Mouse (Mus musculus) MEL (cell line): Measurements from ENCODE around the gene Gm20388.

Source experiments
- CHD2 ChIP-seq: IDR thresholded peaks from 2 replicates; pipeline ENCODE4 v1.6.1; 2011; ENCODE audit warnings: low read length, improper control_type of control experiment
- CTCF ChIP-seq, 3 experiments: IDR thresholded peaks in 2 of 3; conservative IDR thresholded peaks in 1 of 3; 2 replicates each; pipeline ENCODE4 v1.5.1; 2011 to 2012; ENCODE audit warnings: low read length in 3 of 3, low read depth in 2 of 3, mild to moderate bottlenecking in 2 of 3, improper control_type of control experiment in 1 of 3, inconsistent platforms in 1 of 3, mixed read lengths in 1 of 3, moderate library complexity in 1 of 3; ENCODE audit not compliant: control insufficient read depth in 1 of 3, insufficient read depth in 1 of 3, poor library complexity in 1 of 3, severe bottlenecking in 1 of 3
- EP300 ChIP-seq, 2 experiments: IDR thresholded peaks; 2 replicates each; pipeline ENCODE4 v1.6.1; 2011; ENCODE audit warnings: improper control_type of control experiment in 2 of 2, low read length in 2 of 2, low read depth in 1 of 2, mild to moderate bottlenecking in 1 of 2
- MAFK ChIP-seq: IDR thresholded peaks from 2 replicates; pipeline ENCODE4 v1.6.1; 2011; ENCODE audit warnings: low read depth, mild to moderate bottlenecking, low read length, improper control_type of control experiment, borderline replicate concordance
- MEF2A ChIP-seq: IDR thresholded peaks from 2 replicates; pipeline ENCODE4 v1.6.1; 2014; ENCODE audit warnings: low read depth, mild to moderate bottlenecking, inconsistent platforms, low read length, improper control_type of control experiment; ENCODE audit not compliant: poor library complexity, insufficient replicate concordance, severe bottlenecking; ENCODE audit errors: extremely low read depth
- NELFE ChIP-seq: IDR thresholded peaks from 2 replicates; pipeline ENCODE4 v1.6.1; 2011; ENCODE audit warnings: low read depth, low read length, improper control_type of control experiment
- POLR2A ChIP-seq, 2 experiments: IDR thresholded peaks; 2 replicates each; pipeline ENCODE4 v1.6.1; 2011 to 2012; ENCODE audit warnings: low read length in 2 of 2, mild to moderate bottlenecking in 2 of 2, control low read depth in 1 of 2, improper control_type of control experiment in 1 of 2, low read depth in 1 of 2, moderate library complexity in 1 of 2; ENCODE audit not compliant: control insufficient read depth in 1 of 2, insufficient read depth in 1 of 2, poor library complexity in 1 of 2
- TCF12 ChIP-seq: IDR thresholded peaks from 2 replicates; pipeline ENCODE4 v1.6.1; 2014; ENCODE audit warnings: low read depth, mild to moderate bottlenecking, inconsistent platforms, low read length, improper control_type of control experiment, moderate library complexity

GRCm38 (mm10) chr8:123444131-123444530 is 3533.5 kb downstream of the Gm20388 start:
- TF ChIP-seq CTCF (IDR thresholded peaks at IDR 0.05 in 2 of 3, conservative IDR thresholded peaks at IDR 0.05 in 1 of 3; ENCODE audit: control insufficient read depth in 1 of 3, insufficient read depth in 1 of 3, low read depth in 2 of 3, low read length in 3 of 3, poor library complexity in 1 of 3, severe bottlenecking in 1 of 3) (no peak), POLR2A (IDR thresholded peaks at IDR 0.05; ENCODE audit: control insufficient read depth in 1 of 2, insufficient read depth in 1 of 2, low read depth in 1 of 2, low read length in 2 of 2, poor library complexity in 1 of 2) (no peak), MAFK (no peak), EP300 (IDR thresholded peaks at IDR 0.05; ENCODE audit: low read depth in 1 of 2, low read length in 2 of 2) (no peak), TCF12 (no peak), MEF2A (no peak), CHD2 (no peak), NELFE (no peak)
